23 mouse cellular contexts compared by ENCODE assay signal in genomic region chr2:155961862-155962261, GRCm38 (mm10). TPM values are rescaled to one million over a fixed set of nuclear protein-coding genes. Genes with fewer than 3 reads are reported as not detected.
"Had no signal": no experiment of that assay in that cellular context is flagged by ENCODE, and none has a peak within 500 bp of the region (broad histone marks: within the 10 kb centered on the region; RNA-seq: fewer than 3 reads in every experiment).

No protein-coding gene starts in this region.

- DNase-seq: kidney, adult 8-10 months; kidney, postnatal 25 days; lung, postnatal 14 days; retina, postnatal 1 day; right cerebral cortex, postnatal 4 days; thymus, adult 2 months; thymus, postnatal 25 days had no signal

- H3K27ac ChIP-seq: left cerebral cortex, adult 2 months; liver, embryonic 12.5 days; lung, embryonic 15.5 days; macrophage; neural tube, embryonic 13.5 days had no signal

- H3K27me3 ChIP-seq: liver, embryonic 12.5 days; lung, embryonic 15.5 days; megakaryocyte, embryonic 14.5 days; neural tube, embryonic 13.5 days had no signal

- H3K4me2 ChIP-seq: liver, embryonic 12.5 days; lung, embryonic 15.5 days; midbrain, embryonic 11.5 days; neural tube, embryonic 13.5 days had no signal

- ATAC-seq: intestine, postnatal 0 days; liver, embryonic 12.5 days; midbrain, embryonic 16.5 days had no signal

- H3K9ac ChIP-seq: liver, embryonic 12.5 days; lung, embryonic 15.5 days; neural tube, embryonic 13.5 days had no signal

- H3K9me3 ChIP-seq: liver, embryonic 12.5 days; lung, embryonic 15.5 days; megakaryocyte, embryonic 14.5 days; neural tube, embryonic 13.5 days had no signal

- H3K4me3 ChIP-seq: left cerebral cortex, adult 2 months; liver, embryonic 12.5 days; lung, embryonic 15.5 days; megakaryocyte, embryonic 14.5 days; neural tube, embryonic 13.5 days had no signal

RNA-seq across cellular contexts. Expression of gene Gdf5, which starts 16.7 kb away (rescaled TPM):
- polyA plus RNA-seq: liver, embryonic 16.5 days; macrophage; spleen, adult 2 months had no signal

RNA-seq across cellular contexts. Expression of gene Gm15557, which starts 21.3 kb away (rescaled TPM):
- total RNA-seq: layer of hippocampus, postnatal 25 days; left cerebral cortex, adult 2 months; left cerebral cortex, postnatal 25 days had no signal
- polyA plus RNA-seq: intestine, postnatal 0 days; kidney, embryonic 16.5 days; liver, embryonic 12.5 days; liver, embryonic 16.5 days; lung, embryonic 15.5 days; macrophage; midbrain, embryonic 11.5 days; midbrain, embryonic 16.5 days; neural tube, embryonic 13.5 days; spleen, adult 2 months; stomach, embryonic 14.5 days; thymus, adult 2 months; urinary bladder, adult 2 months had no signal
